Mouse (Mus musculus): Measurements from ENCODE around the gene Mkrn2.

GRCm38 (mm10) chr6:115658802-115659201 lies 57.1 kb downstream of the Mkrn2 start:
- TF ChIP-seq CTCF (IDR thresholded peaks at IDR 0.05; ENCODE audit: control insufficient read depth, insufficient read depth, low read length) (no peak), POLR2A (IDR thresholded peaks at IDR 0.05; ENCODE audit: borderline replicate concordance, control insufficient read depth, low read depth, low read length) (no peak)

All from bone marrow, adult 2 months (tissue).